Mouse (Mus musculus): Measurements from ENCODE around the gene Prep. TPM values are rescaled to one million over a fixed set of nuclear protein-coding genes. Genes with fewer than 3 reads are reported as not detected.
"Not testable (repeated sequence)": the region's sequence is repeated elsewhere in the genome, so short reads cannot be mapped to it uniquely, and the experiment has no call there.

Gene Prep
- polyA plus RNA-seq, 1 experiment, result 4.0 TPM

- Histone ChIP-seq H3K4me3 (ENCODE audit: insufficient read depth, low read depth, low read length) (no peak overlapping the region), H3K4me1 (ENCODE audit: control insufficient read depth, insufficient read depth, insufficient read length, low read length) (no peaks in the 10 kb centered on the region), H3K27ac (replicated peaks; ENCODE audit: low read depth, low read length) (no peak overlapping the region)
These were observed 87.6 kb downstream of the Prep start for GRCm38 (mm10) chr10:45154557-45155060.

GRCm38 (mm10) chr10:45165851-45166250, 98.8 kb downstream of the Prep start:
- H3K4me3 ChIP-seq (ENCODE audit: insufficient read depth, low read depth, low read length), result no peak overlapping the region
- H3K27ac ChIP-seq (replicated peaks; ENCODE audit: low read depth, low read length), result no peak overlapping the region
- no peaks in the 10 kb centered on the region for H3K4me1 ChIP-seq (ENCODE audit: control insufficient read depth, insufficient read depth, insufficient read length, low read length)

GRCm38 (mm10) chr10:45173927-45174326, 106.9 kb downstream of the Prep start:
- H3K4me3 ChIP-seq (ENCODE audit: insufficient read depth, low read depth, low read length), result no peak overlapping the region
- H3K27ac ChIP-seq (replicated peaks; ENCODE audit: low read depth, low read length), result no peak overlapping the region
- H3K4me1 ChIP-seq (ENCODE audit: control insufficient read depth, insufficient read depth, insufficient read length, low read length), result no peaks in the 10 kb centered on the region

GRCm38 (mm10) chr10:45174345-45174744, 107.3 kb downstream of the Prep start:
- Histone ChIP-seq H3K4me3 (ENCODE audit: insufficient read depth, low read depth, low read length) (no peak overlapping the region), H3K27ac (replicated peaks; ENCODE audit: low read depth, low read length) (no peak overlapping the region), H3K4me1 (ENCODE audit: control insufficient read depth, insufficient read depth, insufficient read length, low read length) (no peaks in the 10 kb centered on the region)

GRCm38 (mm10) chr10:45177798-45178197, 110.8 kb downstream of the Prep start, which contains the start of gene Popdc3:
Gene Popdc3 (plus strand): TSS chr10:45178098.
- not testable (repeated sequence) for H3K27ac ChIP-seq (replicated peaks; ENCODE audit: low read depth, low read length); H3K4me3 ChIP-seq (ENCODE audit: insufficient read depth, low read depth, low read length)

GRCm38 (mm10) chr10:45180677-45181326, 113.8 kb downstream of the Prep start:
- H3K4me3 ChIP-seq (ENCODE audit: insufficient read depth, low read depth, low read length), result no peak overlapping the region
- no peak overlapping the region for H3K27ac ChIP-seq (replicated peaks; ENCODE audit: low read depth, low read length)
- H3K4me1 ChIP-seq (ENCODE audit: control insufficient read depth, insufficient read depth, insufficient read length, low read length), result no peaks in the 10 kb centered on the region

More at GRCm38 (mm10) chr10:45177798-45178197, 110.8 kb downstream of the Prep start, which contains the start of gene Popdc3:
- not testable (repeated sequence) for H3K4me1 ChIP-seq (ENCODE audit: control insufficient read depth, insufficient read depth, insufficient read length, low read length)

GRCm38 (mm10) chr10:45181344-45181743, 114.3 kb downstream of the Prep start:
- H3K27ac ChIP-seq (replicated peaks; ENCODE audit: low read depth, low read length), result no peak overlapping the region

GRCm38 (mm10) chr10:45185457-45185856, 118.5 kb downstream of the Prep start:
- no peaks in the 10 kb centered on the region for H3K4me1 ChIP-seq (ENCODE audit: control insufficient read depth, insufficient read depth, insufficient read length, low read length)
- no peak overlapping the region for H3K4me3 ChIP-seq (ENCODE audit: insufficient read depth, low read depth, low read length)

More at GRCm38 (mm10) chr10:45181344-45181743, 114.3 kb downstream of the Prep start:
- H3K4me3 ChIP-seq (ENCODE audit: insufficient read depth, low read depth, low read length), result no peak overlapping the region
- no peaks in the 10 kb centered on the region for H3K4me1 ChIP-seq (ENCODE audit: control insufficient read depth, insufficient read depth, insufficient read length, low read length)

GRCm38 (mm10) chr10:45193330-45194310, 126.6 kb downstream of the Prep start:
- H3K4me3 ChIP-seq (ENCODE audit: insufficient read depth, low read depth, low read length), result no peak overlapping the region
- no peak overlapping the region for H3K27ac ChIP-seq (replicated peaks; ENCODE audit: low read depth, low read length)
- no peaks in the 10 kb centered on the region for H3K4me1 ChIP-seq (ENCODE audit: control insufficient read depth, insufficient read depth, insufficient read length, low read length)

More at GRCm38 (mm10) chr10:45185457-45185856, 118.5 kb downstream of the Prep start:
- no peak overlapping the region for H3K27ac ChIP-seq (replicated peaks; ENCODE audit: low read depth, low read length)

- Histone ChIP-seq H3K27ac (replicated peaks; ENCODE audit: low read depth, low read length) (no peak overlapping the region), H3K4me3 (ENCODE audit: insufficient read depth, low read depth, low read length) (no peak overlapping the region), H3K4me1 (ENCODE audit: control insufficient read depth, insufficient read depth, insufficient read length, low read length) (no peaks in the 10 kb centered on the region)
These were observed 127.5 kb downstream of the Prep start for GRCm38 (mm10) chr10:45194531-45194930.

- H3K4me1 ChIP-seq (ENCODE audit: control insufficient read depth, insufficient read depth, insufficient read length, low read length), result no peaks in the 10 kb centered on the region
- H3K27ac ChIP-seq (replicated peaks; ENCODE audit: low read depth, low read length), result no peak overlapping the region
- H3K4me3 ChIP-seq (ENCODE audit: insufficient read depth, low read depth, low read length), result no peak overlapping the region
These were observed 137.6 kb downstream of the Prep start for GRCm38 (mm10) chr10:45204582-45204981.

- H3K4me1 ChIP-seq (ENCODE audit: control insufficient read depth, insufficient read depth, insufficient read length, low read length), result no peaks in the 10 kb centered on the region
- H3K27ac ChIP-seq (replicated peaks; ENCODE audit: low read depth, low read length), result no peak overlapping the region
- H3K4me3 ChIP-seq (ENCODE audit: insufficient read depth, low read depth, low read length), result no peak overlapping the region
These were observed 143.2 kb downstream of the Prep start for GRCm38 (mm10) chr10:45210201-45210600.

- H3K4me1 ChIP-seq (ENCODE audit: control insufficient read depth, insufficient read depth, insufficient read length, low read length), result no peaks in the 10 kb centered on the region
- no peak overlapping the region for H3K4me3 ChIP-seq (ENCODE audit: insufficient read depth, low read depth, low read length)
- no peak overlapping the region for H3K27ac ChIP-seq (replicated peaks; ENCODE audit: low read depth, low read length)
These were observed 149.7 kb downstream of the Prep start for GRCm38 (mm10) chr10:45216676-45217075.

Data from brown adipose tissue, adult 24 weeks (tissue).